Mouse (Mus musculus): ENCODE measurements around the gene Fnbp1.

DNA sequence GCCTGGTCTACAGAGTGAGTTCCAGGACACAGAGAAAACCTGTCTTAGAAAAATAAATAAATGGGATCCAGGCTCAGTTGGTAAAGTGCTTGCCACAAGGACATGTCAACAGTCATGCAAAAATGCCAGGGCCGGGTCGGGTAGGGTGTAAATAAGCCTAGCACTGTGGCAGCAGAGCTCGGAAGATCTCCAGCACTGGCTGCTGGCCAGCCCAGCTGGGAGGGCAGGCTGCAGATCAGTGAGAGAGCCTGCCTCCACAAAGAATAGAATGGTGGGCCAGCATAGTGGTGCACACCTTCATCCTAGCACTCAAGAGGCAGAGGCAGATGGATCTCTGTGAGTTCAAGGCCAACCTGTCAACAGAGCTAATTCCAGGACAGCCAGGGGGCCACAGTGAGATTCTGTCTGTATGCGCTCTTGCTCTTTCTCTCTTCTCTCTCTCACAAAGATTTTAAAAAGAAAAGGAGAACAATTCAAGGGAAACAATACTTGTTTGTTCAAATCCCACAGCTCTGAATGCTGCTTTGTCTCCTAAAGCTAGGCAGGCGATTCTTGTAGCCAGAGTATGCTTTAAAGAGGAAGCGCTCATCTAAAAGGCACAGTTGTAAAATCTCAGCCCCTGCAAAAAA, 84.1 kb downstream of the Fnbp1 start:
- TF ChIP-seq CTCF (conservative IDR thresholded peaks at IDR 0.05; ENCODE audit: low read length) = no peak
- peak; percentile 37 for TF ChIP-seq NANOG (IDR thresholded peaks at IDR 0.05; ENCODE audit: borderline replicate concordance, low read length)

All from E14TG2a.4 (cell line).